Mouse (Mus musculus): ENCODE data around the gene Hspa5. TPM values are rescaled to one million over a fixed set of nuclear protein-coding genes. Genes with fewer than 3 reads are reported as not detected.

The Hspa5 gene
- polyA plus RNA-seq (2012; fragmentation: generic; extraction: Trizol) = 100 to 1,000 TPM in 1 of 2 experiments, 10 to 100 TPM in 1; 22.3 to 265 TPM

DNA sequence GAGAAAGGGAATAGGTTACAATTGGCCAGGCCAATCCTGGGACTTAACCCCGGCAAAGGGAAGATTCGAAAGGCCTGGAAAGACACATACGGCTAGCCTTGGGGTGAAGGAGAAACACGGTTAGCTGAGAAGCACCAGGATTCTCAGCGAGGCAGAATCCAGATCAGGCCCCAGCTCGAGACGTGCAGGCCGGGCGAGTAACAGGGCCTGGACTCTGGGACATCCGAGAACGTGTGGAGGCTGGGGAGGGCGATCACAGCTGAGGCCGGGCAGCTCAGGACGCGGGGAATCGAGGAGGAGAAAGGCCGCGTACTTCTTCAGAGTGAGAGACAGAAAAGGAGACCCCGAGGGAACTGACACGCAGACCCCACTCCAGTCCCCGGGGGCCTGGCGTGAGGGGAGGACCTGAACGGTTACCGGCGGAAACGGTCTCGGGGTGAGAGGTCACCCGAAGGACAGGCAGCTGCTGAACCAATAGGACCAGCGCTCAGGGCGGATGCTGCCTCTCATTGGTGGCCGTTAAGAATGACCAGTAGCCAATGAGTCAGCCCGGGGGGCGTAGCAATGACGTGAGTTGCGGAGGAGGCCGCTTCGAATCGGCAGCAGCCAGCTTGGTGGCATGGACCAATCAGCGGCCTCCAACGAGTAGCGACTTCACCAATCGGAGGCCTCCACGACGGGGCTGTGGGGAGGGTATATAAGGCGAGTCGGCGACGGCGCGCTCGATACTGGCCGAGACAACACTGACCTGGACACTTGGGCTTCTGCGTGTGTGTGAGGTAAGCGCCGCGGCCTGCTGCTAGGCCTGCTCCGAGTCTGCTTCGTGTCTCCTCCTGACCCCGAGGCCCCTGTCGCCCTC, at the start of gene Hspa5:
Gene Hspa5 (plus strand): TSS at position 603 of the 859 bp plus-strand sequence.

DNA sequence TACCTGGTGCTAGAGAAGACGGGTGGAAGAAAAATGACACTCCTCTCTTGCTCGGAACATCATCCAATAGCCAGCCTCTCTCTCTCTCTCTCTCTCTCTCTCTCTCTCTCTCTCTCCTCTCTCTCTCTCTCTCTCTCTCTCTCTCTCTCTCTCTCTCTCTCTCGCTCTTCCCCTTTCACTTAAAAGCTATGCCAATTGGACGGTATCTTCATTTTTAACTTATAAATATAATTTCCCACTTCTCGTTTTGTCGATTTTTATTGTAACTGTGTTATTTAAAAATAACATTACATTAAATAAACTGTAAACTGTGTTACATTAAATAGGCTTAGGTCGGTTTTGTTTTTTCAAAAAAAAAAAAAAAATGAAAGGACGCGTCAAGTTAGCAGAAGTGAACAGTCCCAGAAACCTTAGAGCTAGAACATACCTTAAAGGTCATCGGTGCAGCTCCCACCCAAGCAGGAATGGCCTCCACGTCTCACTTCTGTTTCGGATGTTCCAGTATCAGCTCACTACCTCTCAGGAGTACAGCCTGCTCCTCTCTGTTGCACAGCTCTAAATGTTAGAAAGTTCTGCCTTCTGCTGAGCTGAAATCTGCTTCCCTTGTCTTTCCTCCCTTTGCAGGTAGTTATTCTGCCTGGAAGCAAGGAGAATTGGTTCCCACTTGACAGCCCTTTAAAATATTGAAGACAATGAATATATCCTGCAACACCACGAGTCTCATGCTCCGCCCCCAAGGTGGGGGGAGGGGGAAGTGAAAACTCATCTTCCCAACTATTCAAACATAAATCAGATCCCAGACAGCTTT, 17.0 kb upstream of the Hspa5 start, which contains the start of gene Gapvd1:
Gene Gapvd1 (minus strand): TSS at position 682 of the 808 bp plus-strand sequence.

DNA sequence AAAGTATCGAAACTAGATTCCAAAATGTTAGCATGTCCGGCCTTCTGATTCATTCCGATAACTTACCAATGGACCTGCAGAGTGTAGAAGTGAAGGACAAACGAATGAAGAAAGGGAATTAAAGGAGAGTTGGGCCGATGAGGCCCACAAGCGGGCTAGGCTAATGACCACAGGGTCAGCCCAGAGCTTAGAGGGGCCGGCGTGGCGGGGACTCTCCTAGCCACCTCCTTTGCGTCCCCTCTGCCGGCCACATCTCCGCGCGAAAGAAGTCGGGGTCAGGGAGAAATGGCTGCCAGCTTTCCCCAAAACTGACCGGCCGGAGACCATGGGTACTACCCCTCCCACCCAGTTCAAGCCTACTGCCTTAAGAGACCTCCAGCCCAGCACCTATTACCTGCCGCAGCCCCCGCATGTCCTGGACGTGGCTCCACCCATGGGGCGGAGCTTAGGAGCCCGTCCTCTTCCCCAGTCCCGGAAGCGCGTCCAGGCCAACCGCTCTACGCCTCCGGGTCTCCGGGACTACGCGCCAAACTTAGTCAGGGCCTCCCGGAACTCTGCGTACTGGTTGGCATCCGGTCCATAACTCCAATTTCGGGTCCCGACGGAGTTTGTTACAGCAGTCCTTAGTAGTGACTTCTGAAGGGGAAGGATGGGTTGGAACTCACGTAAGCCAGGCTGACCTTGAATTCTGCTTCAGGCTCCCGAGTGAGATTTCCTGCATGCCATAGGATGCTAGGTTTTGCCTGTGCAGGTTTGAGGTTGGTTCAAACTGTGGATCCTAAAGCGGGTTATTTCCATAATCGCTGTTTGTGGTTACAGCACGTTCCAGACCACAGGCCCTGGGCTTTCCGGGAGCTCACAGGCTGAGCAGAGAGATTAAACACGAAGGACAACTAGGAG, 27.8 kb downstream of the Hspa5 start, which contains the start of gene Rabepk:
Gene Rabepk (minus strand): TSS at position 556 of the 900 bp plus-strand sequence.

DNA sequence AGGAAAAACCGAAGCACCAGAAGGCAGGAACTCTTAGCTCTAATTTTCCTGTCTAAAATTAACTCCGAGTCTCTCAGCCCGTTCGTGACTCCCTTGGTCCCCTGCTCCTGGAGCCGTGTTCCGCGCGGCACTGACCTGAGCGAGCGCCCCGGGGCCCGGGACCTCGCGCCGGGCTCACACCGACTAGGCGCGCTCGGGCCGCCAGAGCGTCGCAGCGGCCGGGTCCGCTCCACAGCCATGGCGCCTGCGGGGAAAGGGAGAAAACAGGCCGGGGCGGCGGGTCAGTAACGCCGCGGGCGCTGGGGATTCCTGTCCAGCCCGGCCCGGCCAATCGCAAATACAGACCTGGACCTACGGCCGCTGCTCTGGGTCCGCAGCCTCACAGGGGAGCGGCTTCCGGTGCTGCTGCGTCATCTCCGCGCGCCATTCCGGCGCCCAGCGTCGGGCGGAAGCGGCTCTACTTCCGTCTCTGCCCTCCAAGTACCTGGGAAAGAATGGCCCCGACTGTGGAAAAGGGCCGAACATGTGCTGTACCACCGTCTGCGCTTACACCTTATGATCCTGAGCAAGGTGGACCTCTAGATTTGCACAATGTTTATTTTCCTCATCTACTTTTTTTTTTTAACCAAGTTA, 54.2 kb downstream of the Hspa5 start, which contains the start of gene Fbxw2:
Gene Fbxw2 (minus strand): TSS at position 485 of the 633 bp plus-strand sequence.

Other genes with a start within 250 kb of the Hspa5 start
- 10 to 100 TPM in 1 of 2 experiments, 1 to 10 TPM in 1; 3.4 to 20.4 TPM for gene Gapvd1, start 16.7 kb upstream of the Hspa5 start, polyA plus RNA-seq (2012; fragmentation: generic; extraction: Trizol)
- 10 to 100 TPM; 38.2 to 42.3 TPM for gene Rabepk, start 27.9 kb downstream of the Hspa5 start, polyA plus RNA-seq (2012; fragmentation: generic; extraction: Trizol)
- gene Fbxw2, start 54.3 kb downstream of the Hspa5 start, polyA plus RNA-seq (2012; fragmentation: generic; extraction: Trizol) = 10 to 100 TPM; 20.4 to 58.5 TPM
- under 1 TPM in 1 of 2 experiments, not detected in 1; 0.02 TPM for gene Gm34653, start 61.0 kb downstream of the Hspa5 start, polyA plus RNA-seq (2012; fragmentation: generic; extraction: Trizol)
- under 1 TPM in 1 of 2 experiments, not detected in 1; 0.04 TPM for gene Cutal, start 102.4 kb downstream of the Hspa5 start, polyA plus RNA-seq (2012; fragmentation: generic; extraction: Trizol)
- gene Psmd5, start 103.0 kb downstream of the Hspa5 start, polyA plus RNA-seq (2012; fragmentation: generic; extraction: Trizol) = 10 to 100 TPM; 18.3 to 29.6 TPM
- gene Phf19, start 142.1 kb downstream of the Hspa5 start, polyA plus RNA-seq (2012; fragmentation: generic; extraction: Trizol) = 10 to 100 TPM; 14.3 to 15.9 TPM
- 10 to 100 TPM in 1 of 2 experiments, 1 to 10 TPM in 1; 5.4 to 12.1 TPM for gene Traf1, start 189.8 kb downstream of the Hspa5 start, polyA plus RNA-seq (2012; fragmentation: generic; extraction: Trizol)